In the genomic region with DNA sequence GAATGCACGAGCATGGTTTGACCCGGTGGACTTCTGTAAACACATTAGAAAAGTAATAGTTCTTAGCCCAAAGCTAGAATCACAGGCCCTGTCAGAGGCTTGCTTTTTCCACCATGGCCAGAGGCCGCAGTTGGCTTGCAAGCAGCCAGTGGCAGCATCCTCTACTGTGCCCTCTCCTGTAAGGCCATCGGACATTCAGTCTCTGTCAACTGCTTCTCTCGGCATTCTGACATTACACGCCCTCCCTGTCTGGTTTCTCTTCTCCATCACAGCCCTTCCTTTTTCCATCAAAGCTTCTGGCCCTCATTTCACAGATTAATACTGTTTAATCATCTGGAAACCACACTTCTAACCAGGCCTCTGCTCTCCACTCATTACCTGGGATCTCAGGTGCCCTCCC, we compare ENCODE assay signal across 15 mouse cellular contexts.
DNase-seq lines count a peak whose midpoint lies in the region; ATAC-seq and TF ChIP-seq lines count a peak whose summit lies in the region.
"Had no signal": no experiment of that assay in that cellular context is flagged by ENCODE, and none has a peak within 500 bp of the region (broad histone marks: within the 10 kb centered on the region; RNA-seq: fewer than 3 reads in every experiment).

No protein-coding gene starts in this region.

- peak overlapping the region; percentile 84 for H3K27ac ChIP-seq in cerebellum, adult 2 months (ENCODE audit: insufficient read depth, low read length)
- peak overlapping the region; percentile 38 for H3K27ac ChIP-seq in hindbrain, postnatal 0 days
- no peak overlapping the region for H3K27ac ChIP-seq in hindbrain, embryonic 13.5 days
- H3K27ac ChIP-seq in stomach, embryonic 16.5 days (ENCODE audit: low read length), result no peak overlapping the region
- no peak overlapping the region for H3K27ac ChIP-seq in stomach, postnatal 0 days (replicated peaks)
- H3K27ac ChIP-seq: embryonic facial prominence, embryonic 13.5 days; forebrain, embryonic 12.5 days; heart, adult 2 months; intestine, embryonic 15.5 days had no signal

- H3K36me3 ChIP-seq in hindbrain, postnatal 0 days (ENCODE audit: insufficient read depth, low read length), result no peaks in the 10 kb centered on the region
- no peaks in the 10 kb centered on the region; the same call in 1 of the 2 replicates for H3K36me3 ChIP-seq in hindbrain, embryonic 13.5 days
- H3K36me3 ChIP-seq in stomach, embryonic 16.5 days (ENCODE audit: control insufficient read depth, insufficient read depth, low read length), result no peaks in the 10 kb centered on the region
- no peaks in the 10 kb centered on the region for H3K36me3 ChIP-seq in stomach, postnatal 0 days (ENCODE audit: control insufficient read depth, insufficient read depth, low read length)
- H3K36me3 ChIP-seq: heart, embryonic 12.5 days; intestine, embryonic 15.5 days had no signal

- peaks cover 56% of the 10 kb centered on the region for H3K4me1 ChIP-seq in cerebellum, adult 2 months (ENCODE audit: control insufficient read depth, insufficient read depth, low read length)
- no peaks in the 10 kb centered on the region for H3K4me1 ChIP-seq in hindbrain, postnatal 0 days (ENCODE audit: insufficient read depth, low read length)
- peaks cover 15% of the 10 kb centered on the region for H3K4me1 ChIP-seq in hindbrain, embryonic 13.5 days (replicated peaks)
- peaks cover 8% of the 10 kb centered on the region; the same call in 1 of the 2 replicates for H3K4me1 ChIP-seq in stomach, embryonic 16.5 days (ENCODE audit: control insufficient read depth, insufficient read depth, low read length)
- 0 out of 2 replicates have a peak, but pooled peaks cover 2% of the 10 kb centered on the region for H3K4me1 ChIP-seq in stomach, postnatal 0 days (replicated peaks; ENCODE audit: control insufficient read depth, insufficient read depth)

- no peak for ATAC-seq in hindbrain, postnatal 0 days
- no peak for ATAC-seq in hindbrain, embryonic 13.5 days (ENCODE audit: low FRiP score)
- ATAC-seq in stomach, embryonic 16.5 days (ENCODE audit: insufficient read depth, low FRiP score), result no peak
- ATAC-seq in stomach, postnatal 0 days (ENCODE audit: low FRiP score, low TSS enrichment), result no peak
- ATAC-seq: forebrain, embryonic 16.5 days; intestine, embryonic 15.5 days had no signal

- WGBS in cerebellum, adult 2 months, result 28% methylated on average over 6 of the region's 6 CpGs
- WGBS in hindbrain, postnatal 0 days, result 78% methylated on average over 6 of the region's 6 CpGs
- 75% methylated on average over 6 of the region's 6 CpGs for WGBS in hindbrain, embryonic 13.5 days
- WGBS in stomach, embryonic 16.5 days, result 63% methylated on average over 6 of the region's 6 CpGs
- 63% methylated on average over 6 of the region's 6 CpGs for WGBS in stomach, postnatal 0 days

- no peak for TF ChIP-seq CTCF in cerebellum, adult 2 months (IDR thresholded peaks at IDR 0.05; ENCODE audit: borderline replicate concordance, insufficient read depth, low read depth, low read length)
- no peak for TF ChIP-seq CTCF in hindbrain, postnatal 0 days (IDR thresholded peaks at IDR 0.05; ENCODE audit: low read depth)
- TF ChIP-seq CTCF in stomach, postnatal 0 days (IDR thresholded peaks at IDR 0.05; ENCODE audit: low read depth), result no peak

- TF ChIP-seq POLR2A in cerebellum, adult 2 months (IDR thresholded peaks at IDR 0.05; ENCODE audit: borderline replicate concordance, insufficient read depth, low read length), result no peak

- H3K9ac ChIP-seq in hindbrain, postnatal 0 days (replicated peaks; ENCODE audit: low read length), result no peak overlapping the region
- no peak overlapping the region for H3K9ac ChIP-seq in hindbrain, embryonic 13.5 days
- H3K9ac ChIP-seq in stomach, embryonic 16.5 days (ENCODE audit: low read length), result 0 out of 2 replicates have a peak overlapping the region, but pooled peaks have one; percentile 25
- H3K9ac ChIP-seq in stomach, postnatal 0 days (ENCODE audit: low read length), result no peak overlapping the region
- H3K9ac ChIP-seq: embryonic facial prominence, embryonic 13.5 days; forebrain, embryonic 12.5 days; heart, embryonic 12.5 days; intestine, embryonic 15.5 days had no signal

- H3K9me3 ChIP-seq in hindbrain, postnatal 0 days (ENCODE audit: low read length), result no peaks in the 10 kb centered on the region
- H3K9me3 ChIP-seq in hindbrain, embryonic 13.5 days, result no peaks in the 10 kb centered on the region
- no peaks in the 10 kb centered on the region for H3K9me3 ChIP-seq in stomach, embryonic 16.5 days (replicated peaks; ENCODE audit: control insufficient read depth, low read length)
- H3K9me3 ChIP-seq in stomach, postnatal 0 days (ENCODE audit: control insufficient read depth, low read length), result no peaks in the 10 kb centered on the region
- H3K9me3 ChIP-seq: embryonic facial prominence, embryonic 13.5 days; forebrain, embryonic 12.5 days; heart, embryonic 12.5 days; intestine, embryonic 15.5 days had no signal

- no peak for DNase-seq in cerebellum, adult 2 months
- no peak for DNase-seq in cerebellum, postnatal 4 days (ENCODE audit: low spot score in 2 of 2)
- no peak for DNase-seq in hindbrain, postnatal 0 days (ENCODE audit: low spot score)
- DNase-seq in stomach, postnatal 0 days (ENCODE audit: low spot score), result no peak
- no peak for DNase-seq in adrenal gland, adult 8-10 months
- DNase-seq: adrenal gland, postnatal 14 days; gastrocnemius, postnatal 10 days; heart, adult 2 months had no signal

- H3K4me3 ChIP-seq in cerebellum, adult 2 months (replicated peaks; ENCODE audit: insufficient read depth, low read depth, low read length), result peak overlapping the region; percentile 23
- no peak overlapping the region for H3K4me3 ChIP-seq in hindbrain, postnatal 0 days (ENCODE audit: low read length)
- H3K4me3 ChIP-seq in hindbrain, embryonic 13.5 days, result no peak overlapping the region
- no peak overlapping the region for H3K4me3 ChIP-seq in stomach, embryonic 16.5 days (replicated peaks; ENCODE audit: low read length)
- H3K4me3 ChIP-seq in stomach, postnatal 0 days (ENCODE audit: low read depth, low read length), result no peak overlapping the region
- H3K4me3 ChIP-seq: embryonic facial prominence, embryonic 13.5 days; forebrain, embryonic 12.5 days; heart, adult 2 months; heart, embryonic 12.5 days; intestine, embryonic 15.5 days had no signal

- no peak overlapping the region for H3K4me2 ChIP-seq in hindbrain, postnatal 0 days (ENCODE audit: low read depth, low read length)
- no peak overlapping the region for H3K4me2 ChIP-seq in hindbrain, embryonic 13.5 days
- H3K4me2 ChIP-seq in stomach, embryonic 16.5 days (ENCODE audit: low read depth, low read length), result no peak overlapping the region
- no peak overlapping the region for H3K4me2 ChIP-seq in stomach, postnatal 0 days (replicated peaks; ENCODE audit: low read depth)
- H3K4me2 ChIP-seq: embryonic facial prominence, embryonic 13.5 days; forebrain, embryonic 12.5 days; heart, embryonic 12.5 days; intestine, embryonic 15.5 days had no signal

- TF ChIP-seq EP300 in stomach, postnatal 0 days (optimal IDR thresholded peaks at IDR 0.05), result no peak

- H3K27me3 ChIP-seq in cerebellum, adult 2 months (ENCODE audit: control insufficient read depth, insufficient read depth, low read length), result no peaks in the 10 kb centered on the region
- H3K27me3 ChIP-seq in hindbrain, postnatal 0 days (ENCODE audit: insufficient read depth, low read length), result no peaks in the 10 kb centered on the region
- H3K27me3 ChIP-seq in hindbrain, embryonic 13.5 days, result no peaks in the 10 kb centered on the region
- H3K27me3 ChIP-seq in stomach, embryonic 16.5 days (ENCODE audit: control insufficient read depth, insufficient read depth, low read length), result no peaks in the 10 kb centered on the region
- H3K27me3 ChIP-seq in stomach, postnatal 0 days (ENCODE audit: control insufficient read depth, insufficient read depth, low read length), result no peaks in the 10 kb centered on the region
- H3K27me3 ChIP-seq: embryonic facial prominence, embryonic 13.5 days; heart, embryonic 12.5 days; intestine, embryonic 15.5 days had no signal

Comparison
In these comparisons a context has a peak if more than half of its experiments do, and no peak if none do; other contexts are left out.
1. H3K27ac ChIP-seq: peak in cerebellum, adult 2 months (single experiment) and hindbrain, postnatal 0 days (single experiment); none in hindbrain, embryonic 13.5 days (single experiment), stomach, embryonic 16.5 days (single experiment) and stomach, postnatal 0 days (single experiment).